Mouse (Mus musculus): ENCODE data around the gene Bpifa5. TPM values are rescaled to one million over a fixed set of nuclear protein-coding genes. Genes with fewer than 3 reads are reported as not detected.

The Bpifa5 gene
- not detected in 2 replicates for polyA plus RNA-seq (2014; fragmentation: Nextera tagmentation; extraction: Ambion mirVana)

- ATAC-seq (replicated peaks; ENCODE audit: insufficient number of reproducible peaks, low FRiP score, low TSS enrichment): no peak
- Histone ChIP-seq H3K4me3 (ENCODE audit: low read depth, low read length) (no peak within 1 kb of the TSS), H3K4me1 (ENCODE audit: control insufficient read depth, insufficient read depth, low read length) (no peaks in the 10 kb centered on the region), H3K27me3 (ENCODE audit: control insufficient read depth, insufficient read depth, low read length) (no peaks in the 10 kb centered on the region), H3K9me3 (replicated peaks; ENCODE audit: control insufficient read depth, low read length) (no peaks in the 10 kb centered on the region; the same call in 1 of the 2 replicates), H3K36me3 (ENCODE audit: control insufficient read depth, insufficient read depth, low read length) (no peaks in the 10 kb centered on the region), H3K9ac (ENCODE audit: low read depth, low read length) (no peak within 1 kb of the TSS), H3K27ac (ENCODE audit: low read depth, low read length) (no peak within 1 kb of the TSS), H3K4me2 (no peak within 1 kb of the TSS)
- 69% methylated on average over 8 of the region's 8 CpGs for WGBS (ENCODE audit: insufficient replicate concordance)
These were observed at the start of gene Bpifa5 for GRCm38 (mm10) chr2:154162307-154162706. Gene Bpifa5, plus strand, starts transcription at chr2:154162607.

GRCm38 (mm10) chr2:154117381-154117780 lies 45.0 kb upstream of the Bpifa5 start:
- H3K27me3 ChIP-seq (ENCODE audit: control insufficient read depth, insufficient read depth, low read length): no peaks in the 10 kb centered on the region
- H3K27ac ChIP-seq (ENCODE audit: low read depth, low read length): no peak overlapping the region
- H3K4me3 ChIP-seq (ENCODE audit: low read depth, low read length): no peak overlapping the region
- 70% methylated on average over 3 of the region's 3 CpGs for WGBS (ENCODE audit: insufficient replicate concordance)
- ATAC-seq (replicated peaks; ENCODE audit: insufficient number of reproducible peaks, low FRiP score, low TSS enrichment): no peak
- H3K9me3 ChIP-seq (replicated peaks; ENCODE audit: control insufficient read depth, low read length): no peaks in the 10 kb centered on the region
- no peaks in the 10 kb centered on the region for H3K36me3 ChIP-seq (ENCODE audit: control insufficient read depth, insufficient read depth, low read length)
- no peak overlapping the region for H3K4me2 ChIP-seq
- no peaks in the 10 kb centered on the region for H3K4me1 ChIP-seq (ENCODE audit: control insufficient read depth, insufficient read depth, low read length)
- no peak overlapping the region for H3K9ac ChIP-seq (ENCODE audit: low read depth, low read length)

GRCm38 (mm10) chr2:154130120-154130519 lies 32.3 kb upstream of the Bpifa5 start, which contains the start of gene Bpifa3:
Gene Bpifa3, plus strand, starts transcription at chr2:154130336.
- H3K27me3 ChIP-seq (ENCODE audit: control insufficient read depth, insufficient read depth, low read length): no peaks in the 10 kb centered on the region
- H3K9ac ChIP-seq (ENCODE audit: low read depth, low read length): no peak within 1 kb of the TSS
- H3K4me1 ChIP-seq (ENCODE audit: control insufficient read depth, insufficient read depth, low read length): no peaks in the 10 kb centered on the region
- 63% methylated on average over 2 of the region's 2 CpGs for WGBS (ENCODE audit: insufficient replicate concordance)
- H3K4me2 ChIP-seq: no peak within 1 kb of the TSS
- no peak for ATAC-seq (replicated peaks; ENCODE audit: insufficient number of reproducible peaks, low FRiP score, low TSS enrichment)
- H3K36me3 ChIP-seq (ENCODE audit: control insufficient read depth, insufficient read depth, low read length): no peaks in the 10 kb centered on the region
- H3K4me3 ChIP-seq (ENCODE audit: low read depth, low read length): no peak within 1 kb of the TSS
- H3K27ac ChIP-seq (ENCODE audit: low read depth, low read length): no peak within 1 kb of the TSS
- H3K9me3 ChIP-seq (replicated peaks; ENCODE audit: control insufficient read depth, low read length): no peaks in the 10 kb centered on the region

GRCm38 (mm10) chr2:154142580-154142979 lies 19.8 kb upstream of the Bpifa5 start, which contains the start of gene Bpifa1:
Gene Bpifa1, plus strand, starts transcription at chr2:154142880.
- H3K4me3 ChIP-seq (ENCODE audit: low read depth, low read length): no peak within 1 kb of the TSS
- no peaks in the 10 kb centered on the region; the same call in 1 of the 2 replicates for H3K27me3 ChIP-seq (ENCODE audit: control insufficient read depth, insufficient read depth, low read length)
- no peaks in the 10 kb centered on the region for H3K36me3 ChIP-seq (ENCODE audit: control insufficient read depth, insufficient read depth, low read length)
- no peak for ATAC-seq (replicated peaks; ENCODE audit: insufficient number of reproducible peaks, low FRiP score, low TSS enrichment)
- H3K4me1 ChIP-seq (ENCODE audit: control insufficient read depth, insufficient read depth, low read length): no peaks in the 10 kb centered on the region
- H3K27ac ChIP-seq (ENCODE audit: low read depth, low read length): no peak within 1 kb of the TSS
- H3K9ac ChIP-seq (ENCODE audit: low read depth, low read length): no peak within 1 kb of the TSS
- no peaks in the 10 kb centered on the region for H3K9me3 ChIP-seq (replicated peaks; ENCODE audit: control insufficient read depth, low read length)
- no peak within 1 kb of the TSS for H3K4me2 ChIP-seq
- WGBS (ENCODE audit: insufficient replicate concordance): 72% methylated on average over 4 of the region's 4 CpGs

GRCm38 (mm10) chr2:154143735-154144134 lies 18.7 kb upstream of the Bpifa5 start:
- Histone ChIP-seq H3K27me3 (ENCODE audit: control insufficient read depth, insufficient read depth, low read length) (no peaks in the 10 kb centered on the region; the same call in 1 of the 2 replicates), H3K9ac (ENCODE audit: low read depth, low read length) (no peak overlapping the region), H3K9me3 (replicated peaks; ENCODE audit: control insufficient read depth, low read length) (no peaks in the 10 kb centered on the region), H3K36me3 (ENCODE audit: control insufficient read depth, insufficient read depth, low read length) (no peaks in the 10 kb centered on the region), H3K27ac (ENCODE audit: low read depth, low read length) (no peak overlapping the region), H3K4me3 (ENCODE audit: low read depth, low read length) (no peak overlapping the region), H3K4me1 (ENCODE audit: control insufficient read depth, insufficient read depth, low read length) (no peaks in the 10 kb centered on the region), H3K4me2 (no peak overlapping the region)
- WGBS (ENCODE audit: insufficient replicate concordance): 74% methylated on average over 3 of the region's 3 CpGs
- ATAC-seq (replicated peaks; ENCODE audit: insufficient number of reproducible peaks, low FRiP score, low TSS enrichment): no peak

- Histone ChIP-seq H3K36me3 (ENCODE audit: control insufficient read depth, insufficient read depth, low read length) (no peaks in the 10 kb centered on the region), H3K27ac (ENCODE audit: low read depth, low read length) (no peak overlapping the region), H3K9me3 (replicated peaks; ENCODE audit: control insufficient read depth, low read length) (no peaks in the 10 kb centered on the region), H3K4me3 (ENCODE audit: low read depth, low read length) (no peak overlapping the region), H3K4me1 (ENCODE audit: control insufficient read depth, insufficient read depth, low read length) (no peaks in the 10 kb centered on the region), H3K4me2 (no peak overlapping the region), H3K27me3 (ENCODE audit: control insufficient read depth, insufficient read depth, low read length) (no peaks in the 10 kb centered on the region), H3K9ac (ENCODE audit: low read depth, low read length) (no peak overlapping the region)
- no peak for ATAC-seq (replicated peaks; ENCODE audit: insufficient number of reproducible peaks, low FRiP score, low TSS enrichment)
- WGBS (ENCODE audit: insufficient replicate concordance): 70% methylated on average over 4 of the region's 4 CpGs
These were observed 14.9 kb upstream of the Bpifa5 start for GRCm38 (mm10) chr2:154147496-154147895.

GRCm38 (mm10) chr2:154158433-154158832 lies 4.0 kb upstream of the Bpifa5 start:
- no peaks in the 10 kb centered on the region for H3K27me3 ChIP-seq (ENCODE audit: control insufficient read depth, insufficient read depth, low read length)
- 38% methylated on average over 3 of the region's 3 CpGs for WGBS (ENCODE audit: insufficient replicate concordance)
- no peak overlapping the region for H3K4me2 ChIP-seq
- H3K36me3 ChIP-seq (ENCODE audit: control insufficient read depth, insufficient read depth, low read length): no peaks in the 10 kb centered on the region
- H3K27ac ChIP-seq (ENCODE audit: low read depth, low read length): no peak overlapping the region
- H3K4me1 ChIP-seq (ENCODE audit: control insufficient read depth, insufficient read depth, low read length): no peaks in the 10 kb centered on the region
- ATAC-seq (replicated peaks; ENCODE audit: insufficient number of reproducible peaks, low FRiP score, low TSS enrichment): no peak
- no peaks in the 10 kb centered on the region; the same call in 1 of the 2 replicates for H3K9me3 ChIP-seq (replicated peaks; ENCODE audit: control insufficient read depth, low read length)
- no peak overlapping the region for H3K9ac ChIP-seq (ENCODE audit: low read depth, low read length)
- no peak overlapping the region for H3K4me3 ChIP-seq (ENCODE audit: low read depth, low read length)

GRCm38 (mm10) chr2:154163306-154163705 lies 899 bp downstream of the Bpifa5 start:
- H3K36me3 ChIP-seq (ENCODE audit: control insufficient read depth, insufficient read depth, low read length): no peaks in the 10 kb centered on the region
- no peaks in the 10 kb centered on the region for H3K4me1 ChIP-seq (ENCODE audit: control insufficient read depth, insufficient read depth, low read length)
- 0 out of 2 replicates have a peak, but pooled peaks have one; percentile 10 for ATAC-seq (replicated peaks; ENCODE audit: insufficient number of reproducible peaks, low FRiP score, low TSS enrichment)
- no peak overlapping the region for H3K4me2 ChIP-seq
- 86% methylated on average over 5 of the region's 5 CpGs for WGBS (ENCODE audit: insufficient replicate concordance)
- no peak overlapping the region for H3K9ac ChIP-seq (ENCODE audit: low read depth, low read length)
- no peaks in the 10 kb centered on the region; the same call in 1 of the 2 replicates for H3K9me3 ChIP-seq (replicated peaks; ENCODE audit: control insufficient read depth, low read length)
- H3K27me3 ChIP-seq (ENCODE audit: control insufficient read depth, insufficient read depth, low read length): no peaks in the 10 kb centered on the region
- H3K4me3 ChIP-seq (ENCODE audit: low read depth, low read length): no peak overlapping the region
- H3K27ac ChIP-seq (ENCODE audit: low read depth, low read length): no peak overlapping the region

- Histone ChIP-seq H3K4me3 (ENCODE audit: low read depth, low read length) (no peak overlapping the region), H3K4me2 (no peak overlapping the region), H3K9me3 (replicated peaks; ENCODE audit: control insufficient read depth, low read length) (no peaks in the 10 kb centered on the region), H3K36me3 (ENCODE audit: control insufficient read depth, insufficient read depth, low read length) (no peaks in the 10 kb centered on the region), H3K27me3 (ENCODE audit: control insufficient read depth, insufficient read depth, low read length) (no peaks in the 10 kb centered on the region), H3K4me1 (ENCODE audit: control insufficient read depth, insufficient read depth, low read length) (no peaks in the 10 kb centered on the region), H3K27ac (ENCODE audit: low read depth, low read length) (no peak overlapping the region), H3K9ac (ENCODE audit: low read depth, low read length) (no peak overlapping the region)
- 69% methylated on average over 3 of the region's 3 CpGs for WGBS (ENCODE audit: insufficient replicate concordance)
- no peak for ATAC-seq (replicated peaks; ENCODE audit: insufficient number of reproducible peaks, low FRiP score, low TSS enrichment)
These were observed 6.8 kb downstream of the Bpifa5 start for GRCm38 (mm10) chr2:154169172-154169571.

All from heart, embryonic 11.5 days (tissue).